Mouse (Mus musculus) lung, embryonic 16.5 days (tissue): ENCODE data around the gene Dusp23. TPM values are rescaled to one million over a fixed set of nuclear protein-coding genes. Genes with fewer than 3 reads are reported as not detected.

Experiments
- ATAC-seq: fragments of 200-750 bp; cut with Nextera tagmentation; 2 replicates; pipeline ENCODE4 v1.8.0; 2017; ENCODE audit warnings: low read depth, mild to moderate bottlenecking, moderate library complexity
- H3K27ac ChIP-seq: fragments of 300-500 bp; sonication (generic); 2 replicates; pipeline ENCODE4 v1.5.1; 2014; ENCODE audit warnings: mild to moderate bottlenecking, control low read depth, low read length
- H3K27me3 ChIP-seq: fragments of 300-500 bp; sonication (generic); 2 replicates; pipeline ENCODE4 v1.6.1; 2014; ENCODE audit warnings: low read depth, low read length, mixed read lengths; ENCODE audit not compliant: control insufficient read depth, insufficient read depth
- H3K36me3 ChIP-seq: fragments of 300-500 bp; sonication (generic); 2 replicates; pipeline ENCODE4 v1.6.1; 2014; ENCODE audit warnings: low read length; ENCODE audit not compliant: control insufficient read depth, insufficient read depth
- H3K4me1 ChIP-seq: fragments of 300-500 bp; sonication (generic); replicated peaks from 2 replicates; pipeline ENCODE4 v1.6.1; 2014; ENCODE audit warnings: low read length, mixed read lengths; ENCODE audit not compliant: control insufficient read depth, insufficient read depth
- H3K4me2 ChIP-seq: fragments of 300-500 bp; sonication (generic); 2 replicates; pipeline ENCODE4 v1.6.1; 2014; ENCODE audit warnings: low read depth, low read length, control low read depth
- H3K4me3 ChIP-seq: fragments of 300-500 bp; sonication (generic); 2 replicates; pipeline ENCODE4 v1.5.1; 2014; ENCODE audit warnings: mild to moderate bottlenecking, low read length, control low read depth
- H3K9ac ChIP-seq: fragments of 300-500 bp; sonication (generic); 2 replicates; pipeline ENCODE4 v1.6.1; 2014; ENCODE audit warnings: low read length, control low read depth
- H3K9me3 ChIP-seq: fragments of 300-500 bp; sonication (generic); 2 replicates; pipeline ENCODE4 v1.6.1; 2016; ENCODE audit warnings: low read length; ENCODE audit not compliant: control insufficient read depth
- WGBS: fragments of 180-500 bp; shearing (Covaris S2); extraction: QIAGEN DNeasy Blood & Tissue Kit; methylation state at CpG from one replicate; pipeline ENCODE4 v1.1.7; 2014; 5-methylcytosine and 5-hydroxymethylcytosine counted together
- polyA plus RNA-seq: library from polyadenylated mRNA; unstranded; fragments of >200 nt; fragmentation: Nextera tagmentation; extraction: Ambion mirVana; gene quantifications from 2 replicates; pipeline ENCODE4 v1.2.1, GENCODE M21; 2015

Dusp23 gene
- polyA plus RNA-seq, 1 experiment from 2014 or later, result 13.7 TPM

GRCm38 (mm10) chr1:172585612-172586567 lies 46.9 kb downstream of the Dusp23 start:
- Histone ChIP-seq H3K36me3 (no peaks in the 10 kb centered on the region), H3K4me3 (no peak overlapping the region), H3K4me1 (no peaks in the 10 kb centered on the region), H3K27ac (no peak overlapping the region), H3K4me2 (no peak overlapping the region), H3K9ac (no peak overlapping the region), H3K9me3 (no peaks in the 10 kb centered on the region), H3K27me3 (no peaks in the 10 kb centered on the region; the same call in 1 of the 2 replicates)
- no peak for ATAC-seq
- WGBS, result 27% methylated on average over 26 of the region's 26 CpGs

- Histone ChIP-seq H3K9ac (no peak overlapping the region), H3K9me3 (no peaks in the 10 kb centered on the region), H3K27ac (no peak overlapping the region), H3K4me1 (no peaks in the 10 kb centered on the region), H3K27me3 (no peaks in the 10 kb centered on the region; the same call in 1 of the 2 replicates), H3K4me2 (no peak overlapping the region), H3K36me3 (no peaks in the 10 kb centered on the region), H3K4me3 (no peak overlapping the region)
- 36% methylated on average over 4 of the region's 4 CpGs for WGBS
- ATAC-seq, result no peak
These were observed 47.7 kb downstream of the Dusp23 start for GRCm38 (mm10) chr1:172585026-172585425.

- H3K9ac ChIP-seq, result no peak overlapping the region
- no peak overlapping the region for H3K4me3 ChIP-seq
- no peaks in the 10 kb centered on the region; the same call in 1 of the 2 replicates for H3K27me3 ChIP-seq
- 78% methylated on average over 6 of the region's 6 CpGs for WGBS
- no peaks in the 10 kb centered on the region for H3K4me1 ChIP-seq
- no peaks in the 10 kb centered on the region for H3K9me3 ChIP-seq
- ATAC-seq, result no peak
- no peak overlapping the region for H3K4me2 ChIP-seq
- no peaks in the 10 kb centered on the region for H3K36me3 ChIP-seq
- no peak overlapping the region for H3K27ac ChIP-seq
These were observed 48.5 kb downstream of the Dusp23 start for GRCm38 (mm10) chr1:172584271-172584670.

- Histone ChIP-seq H3K9ac (no peak overlapping the region), H3K27me3 (no peaks in the 10 kb centered on the region; the same call in 1 of the 2 replicates), H3K36me3 (no peaks in the 10 kb centered on the region), H3K27ac (no peak overlapping the region), H3K4me2 (no peak overlapping the region), H3K4me1 (no peaks in the 10 kb centered on the region), H3K4me3 (no peak overlapping the region), H3K9me3 (no peaks in the 10 kb centered on the region)
- 73% methylated on average over 8 of the region's 8 CpGs for WGBS
- ATAC-seq, result no peak
These were observed 50.3 kb downstream of the Dusp23 start for GRCm38 (mm10) chr1:172582436-172582835.

Other genes with a start within 250 kb of the Dusp23 start
- gene Slamf9, start 157.6 kb downstream of the Dusp23 start, polyA plus RNA-seq, result 0.57 and 0.64 TPM in 2 replicates
- gene Igsf9, start 151.2 kb downstream of the Dusp23 start, polyA plus RNA-seq, result 17.4 and 20.4 TPM in 2 replicates
- gene Tagln2, start 132.9 kb downstream of the Dusp23 start, polyA plus RNA-seq, result 662 and 695 TPM in 2 replicates
- gene Cfap45, start 112.2 kb downstream of the Dusp23 start, polyA plus RNA-seq, result 15.4 and 19.2 TPM in 2 replicates
- gene Vsig8, start 77.0 kb downstream of the Dusp23 start, polyA plus RNA-seq, result 0.11 and 0.34 TPM in 2 replicates
- gene Slamf8, start 42.4 kb downstream of the Dusp23 start, polyA plus RNA-seq, result 0.21 TPM in 1 of 2 replicates, not detected in the other
- not detected in 2 replicates for gene Fcrl6, start 30.4 kb downstream of the Dusp23 start, polyA plus RNA-seq
- gene Crp, start 65.1 kb upstream of the Dusp23 start, polyA plus RNA-seq, result 0.14 and 1.0 TPM in 2 replicates